8 mouse cellular contexts compared by ENCODE assay signal in genomic region chr10:128548947-128549681, GRCm38 (mm10). TPM values are rescaled to one million over a fixed set of nuclear protein-coding genes. Genes with fewer than 3 reads are reported as not detected.
DNase-seq lines count a peak whose midpoint lies in the region; ATAC-seq and TF ChIP-seq lines count a peak whose summit lies in the region.

Rpl41 (minus strand) TSS chr10:128549305.

- no peaks in the 10 kb centered on the region; the same call in 1 of the 2 replicates for H3K4me1 ChIP-seq in lung, postnatal 0 days (ENCODE audit: insufficient read depth, low read depth, low read length)

- peak within 1 kb of the TSS; percentile 60 for H3K4me2 ChIP-seq in lung, postnatal 0 days (replicated peaks; ENCODE audit: low read depth, low read length)

- ATAC-seq in hematopoietic stem cell, adult 5-6 weeks (replicated peaks in 1 of 2; ENCODE audit: insufficient read depth in 1 of 2, low FRiP score in 2 of 2, low TSS enrichment in 1 of 2, low read depth in 1 of 2, poor library complexity in 2 of 2, severe bottlenecking in 2 of 2) = peak; percentile 82 to 87
- ATAC-seq in lung, postnatal 0 days = peak; percentile 91

- peak within 1 kb of the TSS; percentile 87 for H3K9ac ChIP-seq in lung, postnatal 0 days (replicated peaks; ENCODE audit: low read depth)

- WGBS in lung, postnatal 0 days = 1% methylated on average over 31 of the region's 31 CpGs

- peak within 1 kb of the TSS; percentile 66 for H3K4me3 ChIP-seq in lung, postnatal 0 days (ENCODE audit: low read depth, low read length)

- peaks cover 11% of the 10 kb centered on the region; the same call in 1 of the 2 replicates for H3K36me3 ChIP-seq in lung, postnatal 0 days (ENCODE audit: insufficient read depth, low read length)

- peak within 1 kb of the TSS; percentile 96 for H3K27ac ChIP-seq in lung, postnatal 0 days (ENCODE audit: low read length)

- TF ChIP-seq CTCF in lung, postnatal 0 days (IDR thresholded peaks at IDR 0.05) = no peak

- peak; percentile 90 for TF ChIP-seq EP300 in lung, postnatal 0 days (IDR thresholded peaks at IDR 0.05)

- no peaks in the 10 kb centered on the region for H3K9me3 ChIP-seq in lung, postnatal 0 days (ENCODE audit: low read length)

- no peaks in the 10 kb centered on the region for H3K27me3 ChIP-seq in lung, postnatal 0 days (replicated peaks; ENCODE audit: insufficient read depth, low read length)

- peak; percentile 99 for DNase-seq in MEL-GATA-1-ER (ENCODE audit: extremely low read depth, low read depth)
- DNase-seq in cerebellum, adult 8-10 months = peak; percentile 88
- DNase-seq in forelimb bud, embryonic 11.5 days (ENCODE audit: low read depth, low spot score) = peak; percentile 95
- peak; percentile 97 for DNase-seq in layer of hippocampus, adult 9-11 months
- DNase-seq in lung, postnatal 0 days (ENCODE audit: low spot score) = peak; percentile 99
- DNase-seq in ovary, postnatal 14 days (ENCODE audit: low spot score) = peak; percentile 84
- peak; percentile 94 for DNase-seq in thymus, postnatal 14 days

RNA-seq across cellular contexts. Expression of gene Rpl41, which starts in this region (rescaled TPM):
- total RNA-seq in hematopoietic stem cell, adult 5-6 weeks (2017) = 2,366 and 3,073 TPM in 2 replicates
- polyA plus RNA-seq in lung, postnatal 0 days (2015; fragmentation: Nextera tagmentation; extraction: Ambion mirVana) = 2,921 and 3,267 TPM in 2 replicates

Comparison
In these comparisons a context has a peak if more than half of its experiments do, and no peak if none do; other contexts are left out.
1. Peak in every context shown above with its lines: DNase-seq, ATAC-seq, H3K4me3 ChIP-seq and H3K27ac ChIP-seq.